Mouse (Mus musculus) limb, embryonic 12.5 days (tissue): ENCODE measurements around the gene Fam126a. TPM values are rescaled to one million over a fixed set of nuclear protein-coding genes. Genes with fewer than 3 reads are reported as not detected.
A peak's percentile ranks its signal among the peaks of the same experiment; 100 is the strongest.

ENCODE experiments used
- ATAC-seq: fragments of 200-750 bp; cut with Nextera tagmentation; 2 replicates; pipeline ENCODE4 v1.8.0; 2017; ENCODE audit warnings: low read depth, moderate TSS enrichment; ENCODE audit not compliant: insufficient number of reproducible peaks, insufficient read depth, low FRiP score, low TSS enrichment
- H3K27ac ChIP-seq: fragments of 300-500 bp; sonication (generic); 2 replicates; pipeline ENCODE4 v1.5.1; 2016; ENCODE audit warnings: mild to moderate bottlenecking, moderate library complexity
- H3K27me3 ChIP-seq: fragments of 300-500 bp; sonication (generic); 2 replicates; pipeline ENCODE4 v1.6.1; 2016; ENCODE audit warnings: mild to moderate bottlenecking, moderate library complexity
- H3K36me3 ChIP-seq: fragments of 300-500 bp; sonication (generic); 2 replicates; pipeline ENCODE4 v1.6.1; 2016; ENCODE audit warnings: mild to moderate bottlenecking, moderate library complexity
- H3K4me1 ChIP-seq: fragments of 300-500 bp; sonication (generic); replicated peaks from 2 replicates; pipeline ENCODE4 v1.6.1; 2016
- H3K4me2 ChIP-seq: fragments of 300-500 bp; sonication (generic); 2 replicates; pipeline ENCODE4 v1.6.1; 2016; ENCODE audit warnings: mild to moderate bottlenecking, moderate library complexity
- H3K4me3 ChIP-seq: fragments of 300-500 bp; sonication (generic); replicated peaks from 2 replicates; pipeline ENCODE4 v1.5.1; 2016; ENCODE audit warnings: mild to moderate bottlenecking
- H3K9ac ChIP-seq: fragments of 300-500 bp; sonication (generic); replicated peaks from 2 replicates; pipeline ENCODE4 v1.6.1; 2016; ENCODE audit warnings: mild to moderate bottlenecking, moderate library complexity
- H3K9me3 ChIP-seq: fragments of 300-500 bp; sonication (generic); 2 replicates; pipeline ENCODE4 v1.6.1; 2016; ENCODE audit warnings: mild to moderate bottlenecking, moderate library complexity
- WGBS: fragments of 180-500 bp; shearing (Covaris S2); methylation state at CpG from one replicate; pipeline ENCODE4 v1.1.7; 2016; 5-methylcytosine and 5-hydroxymethylcytosine counted together
- polyA plus RNA-seq: library from polyadenylated mRNA; unstranded; fragments of >200 nt; fragmentation: Nextera tagmentation; extraction: Ambion mirVana; gene quantifications from 2 replicates; pipeline ENCODE4 v1.2.1, GENCODE M21; 2016

The Fam126a gene
- polyA plus RNA-seq: 40.0 and 40.8 TPM in 2 replicates

GRCm38 (mm10) chr5:24030579-24030969 lies at the start of gene Fam126a:
Gene Fam126a, minus strand, starts transcription at chr5:24030690.
- ATAC-seq: peak; percentile 100
- WGBS: 0% methylated on average over 16 of the region's 16 CpGs
- Histone ChIP-seq H3K4me1 (peaks cover 8% of the 10 kb centered on the region; the same call in 1 of the 2 replicates), H3K27me3 (no peaks in the 10 kb centered on the region), H3K9me3 (no peaks in the 10 kb centered on the region), H3K4me3 (peak within 1 kb of the TSS; percentile 81), H3K4me2 (peak within 1 kb of the TSS; percentile 90), H3K9ac (peak within 1 kb of the TSS; percentile 91), H3K36me3 (no peaks in the 10 kb centered on the region), H3K27ac (peak within 1 kb of the TSS; percentile 75)

- Histone ChIP-seq H3K4me1 (0 out of 2 replicates have a peak, but pooled peaks cover 7% of the 10 kb centered on the region), H3K27me3 (no peaks in the 10 kb centered on the region), H3K9me3 (no peaks in the 10 kb centered on the region), H3K4me3 (no peak overlapping the region), H3K9ac (no peak overlapping the region), H3K4me2 (no peak overlapping the region), H3K27ac (no peak overlapping the region), H3K36me3 (no peaks in the 10 kb centered on the region)
- no peak for ATAC-seq
- WGBS: 90% methylated on average over 7 of the region's 7 CpGs
These were observed 48.1 kb upstream of the Fam126a start for GRCm38 (mm10) chr5:24078420-24079179.

DNA sequence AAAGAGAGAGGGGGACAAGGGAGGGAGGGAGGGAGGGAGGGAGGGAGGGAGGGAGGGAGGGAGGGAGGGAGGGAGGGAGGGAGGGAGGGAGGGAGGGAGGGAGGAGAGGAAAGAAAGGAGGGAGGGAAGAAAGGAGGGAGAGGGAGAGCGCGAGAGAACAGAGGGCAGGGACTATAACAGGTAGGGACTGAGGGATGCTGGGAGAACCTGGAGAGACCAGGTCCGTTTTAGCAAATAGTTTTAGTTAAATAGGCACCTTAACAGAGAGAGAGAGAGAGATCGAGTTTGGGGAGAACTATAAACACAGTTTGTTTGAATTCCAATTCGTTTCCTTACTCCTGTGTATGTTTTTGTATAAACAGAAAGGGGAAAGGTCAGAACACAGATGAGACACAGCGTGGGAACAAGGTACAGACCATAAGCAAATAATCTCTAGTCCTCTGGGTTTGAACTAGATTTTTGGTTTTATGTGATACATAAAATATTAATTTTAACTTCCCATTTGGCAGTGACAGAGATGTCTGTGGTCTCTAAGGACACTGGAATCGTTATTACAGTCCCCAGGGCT lies 47.3 kb upstream of the Fam126a start:
- 19% methylated on average over 7 of the region's 7 CpGs for WGBS
- ATAC-seq: no peak
- Histone ChIP-seq H3K4me2 (peak overlapping the region; percentile 50), H3K27ac (no peak overlapping the region), H3K27me3 (no peaks in the 10 kb centered on the region), H3K4me1 (0 out of 2 replicates have a peak, but pooled peaks cover 7% of the 10 kb centered on the region), H3K9ac (no peak overlapping the region), H3K4me3 (peak overlapping the region; percentile 28), H3K36me3 (no peaks in the 10 kb centered on the region), H3K9me3 (no peaks in the 10 kb centered on the region)

DNA sequence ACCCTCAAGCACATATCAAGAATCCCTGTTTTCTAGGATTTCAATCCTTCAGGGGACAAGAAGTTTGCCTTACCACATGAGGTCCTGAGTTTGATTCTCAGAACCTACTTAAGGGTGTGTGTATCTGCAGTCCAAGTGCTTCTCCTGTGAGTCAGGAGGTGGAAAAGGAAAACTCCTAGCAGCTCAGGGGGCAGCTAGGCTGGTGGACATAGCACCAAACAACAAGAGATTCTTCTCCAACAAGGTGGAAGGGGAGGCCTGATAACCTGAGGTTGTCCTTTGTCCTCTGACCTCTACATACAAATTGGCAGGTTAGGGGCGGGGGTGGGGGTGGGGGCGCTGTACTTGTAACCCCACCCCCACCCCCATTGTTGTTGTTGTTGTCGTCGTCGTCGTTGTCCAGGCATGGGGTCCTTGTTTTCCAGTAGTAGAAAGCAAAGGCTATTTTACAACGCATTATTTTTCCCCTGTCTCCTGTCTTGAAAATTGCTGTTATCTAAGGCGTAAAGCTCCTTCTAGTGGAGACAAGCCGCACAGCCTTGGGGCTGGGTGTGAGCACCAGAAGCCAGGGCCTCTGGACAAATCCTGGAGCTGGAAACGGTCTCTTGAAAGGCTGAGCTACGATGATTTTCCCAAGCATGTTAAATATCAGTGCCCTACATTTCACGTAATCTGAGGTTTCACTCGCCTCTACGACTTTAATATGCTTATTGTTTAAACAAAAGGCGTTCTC lies 46.7 kb upstream of the Fam126a start:
- Histone ChIP-seq H3K36me3 (no peaks in the 10 kb centered on the region), H3K27ac (0 out of 2 replicates have a peak overlapping the region, but pooled peaks have one; percentile 17), H3K4me2 (peak overlapping the region; percentile 50), H3K27me3 (no peaks in the 10 kb centered on the region), H3K4me1 (0 out of 2 replicates have a peak, but pooled peaks cover 7% of the 10 kb centered on the region), H3K4me3 (peak overlapping the region; percentile 28), H3K9ac (peak overlapping the region; percentile 47; the same call in 1 of the 2 replicates), H3K9me3 (no peaks in the 10 kb centered on the region)
- peak; percentile 37; the same call in 1 of the 2 replicates for ATAC-seq
- 2% methylated on average over 15 of the region's 15 CpGs for WGBS

DNA sequence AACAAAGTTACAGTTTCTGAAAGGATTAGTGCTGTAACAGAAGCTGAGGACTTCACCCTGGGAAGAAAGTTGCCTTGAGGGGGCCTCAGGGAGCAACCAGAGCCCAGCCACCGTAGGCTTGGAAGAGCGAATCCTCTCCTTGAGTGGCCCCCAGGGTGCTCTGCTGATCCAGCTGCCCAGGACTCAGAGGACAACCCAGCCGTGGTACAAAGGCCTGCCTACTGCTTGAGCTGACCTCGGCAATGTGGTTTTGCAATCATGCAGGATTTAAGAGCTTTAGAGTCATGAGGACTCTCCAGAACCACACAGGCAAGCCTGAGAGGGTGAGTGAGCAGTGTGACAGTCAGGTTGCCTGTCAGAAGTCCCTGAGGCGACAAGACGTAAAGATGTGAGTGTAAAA lies 41.5 kb upstream of the Fam126a start:
- Histone ChIP-seq H3K4me1 (0 out of 2 replicates have a peak, but pooled peaks cover 5% of the 10 kb centered on the region), H3K4me2 (no peak overlapping the region), H3K27me3 (no peaks in the 10 kb centered on the region), H3K36me3 (no peaks in the 10 kb centered on the region), H3K27ac (no peak overlapping the region), H3K9ac (no peak overlapping the region), H3K4me3 (no peak overlapping the region), H3K9me3 (no peaks in the 10 kb centered on the region)
- ATAC-seq: no peak
- WGBS: 69% methylated on average over 6 of the region's 6 CpGs

GRCm38 (mm10) chr5:24068955-24069354 lies 38.5 kb upstream of the Fam126a start:
- H3K9ac ChIP-seq: no peak overlapping the region
- ATAC-seq: no peak
- H3K27ac ChIP-seq: no peak overlapping the region
- no peaks in the 10 kb centered on the region for H3K4me1 ChIP-seq
- no peak overlapping the region for H3K4me3 ChIP-seq
- H3K27me3 ChIP-seq: no peaks in the 10 kb centered on the region
- no peaks in the 10 kb centered on the region for H3K9me3 ChIP-seq
- no peaks in the 10 kb centered on the region for H3K36me3 ChIP-seq
- no peak overlapping the region for H3K4me2 ChIP-seq
- 86% methylated on average over 6 of the region's 6 CpGs for WGBS

DNA sequence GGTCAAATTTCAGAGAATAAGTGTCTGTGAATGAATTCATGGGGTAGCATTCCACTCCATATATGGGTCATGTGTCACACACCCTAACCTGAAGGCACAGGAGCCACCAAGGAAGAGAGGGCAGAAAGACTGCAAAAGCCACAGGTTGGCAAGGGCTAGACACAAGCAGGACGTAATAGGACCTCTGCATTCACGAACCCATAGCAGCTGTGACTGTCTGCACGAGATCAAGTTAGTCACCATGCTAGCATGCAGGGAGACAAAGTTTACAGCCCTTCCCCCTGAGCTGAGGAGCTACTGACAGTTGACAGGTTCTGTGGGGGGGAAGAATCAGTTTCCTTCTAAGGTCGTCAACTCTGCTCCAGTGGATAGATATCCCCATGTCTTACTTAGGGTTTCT lies 33.1 kb upstream of the Fam126a start:
- Histone ChIP-seq H3K9me3 (no peaks in the 10 kb centered on the region), H3K4me1 (no peaks in the 10 kb centered on the region), H3K4me2 (no peak overlapping the region), H3K36me3 (no peaks in the 10 kb centered on the region), H3K4me3 (no peak overlapping the region), H3K27ac (no peak overlapping the region), H3K9ac (no peak overlapping the region), H3K27me3 (no peaks in the 10 kb centered on the region)
- ATAC-seq: no peak
- 72% methylated on average over 4 of the region's 4 CpGs for WGBS

GRCm38 (mm10) chr5:24063034-24063433 lies 32.5 kb upstream of the Fam126a start:
- Histone ChIP-seq H3K9me3 (no peaks in the 10 kb centered on the region), H3K9ac (no peak overlapping the region), H3K27me3 (no peaks in the 10 kb centered on the region), H3K36me3 (no peaks in the 10 kb centered on the region), H3K27ac (no peak overlapping the region), H3K4me2 (no peak overlapping the region), H3K4me3 (no peak overlapping the region), H3K4me1 (no peaks in the 10 kb centered on the region)
- ATAC-seq: no peak
- WGBS: 79% methylated on average over 6 of the region's 6 CpGs

DNA sequence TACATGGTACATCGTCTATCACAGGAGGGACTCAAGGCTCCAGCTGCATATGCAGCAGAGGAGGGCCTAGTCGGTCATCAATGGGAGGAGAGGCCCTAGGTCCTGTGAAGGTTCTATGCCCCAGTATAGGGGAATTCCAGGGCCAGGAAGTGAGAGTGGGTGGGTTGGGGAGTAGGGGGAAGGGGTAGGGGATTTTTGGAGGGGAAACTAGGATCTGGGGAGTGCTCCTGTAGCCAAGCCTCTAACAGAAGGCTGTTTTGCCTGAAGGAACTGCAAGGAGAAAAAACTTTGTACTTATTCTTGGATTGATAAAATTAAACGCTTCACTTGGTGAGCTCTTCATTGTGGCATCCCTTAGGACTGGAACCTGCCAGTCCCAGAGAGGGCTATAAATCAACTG lies 30.5 kb upstream of the Fam126a start:
- Histone ChIP-seq H3K4me1 (no peaks in the 10 kb centered on the region), H3K9ac (no peak overlapping the region), H3K36me3 (no peaks in the 10 kb centered on the region), H3K4me3 (no peak overlapping the region), H3K4me2 (no peak overlapping the region), H3K27me3 (no peaks in the 10 kb centered on the region), H3K27ac (no peak overlapping the region), H3K9me3 (no peaks in the 10 kb centered on the region)
- 55% methylated on average over 3 of the region's 3 CpGs for WGBS
- no peak for ATAC-seq

- Histone ChIP-seq H3K4me2 (no peak overlapping the region), H3K27ac (no peak overlapping the region), H3K9ac (no peak overlapping the region), H3K36me3 (no peaks in the 10 kb centered on the region), H3K4me3 (no peak overlapping the region), H3K9me3 (peaks cover 3% of the 10 kb centered on the region; the same call in 1 of the 2 replicates), H3K27me3 (no peaks in the 10 kb centered on the region), H3K4me1 (no peaks in the 10 kb centered on the region)
- no peak for ATAC-seq
- whole genome bisulfite sequencing: 71% methylated on average over 3 of the region's 3 CpGs
These were observed 27.1 kb upstream of the Fam126a start for GRCm38 (mm10) chr5:24057592-24057991.

GRCm38 (mm10) chr5:24056865-24057264 lies 26.4 kb upstream of the Fam126a start:
- H3K9me3 ChIP-seq: peaks cover 3% of the 10 kb centered on the region; the same call in 1 of the 2 replicates
- no peak overlapping the region for H3K4me2 ChIP-seq
- no peak overlapping the region for H3K4me3 ChIP-seq
- ATAC-seq: no peak
- no peak overlapping the region for H3K27ac ChIP-seq
- no peak overlapping the region for H3K9ac ChIP-seq
- no peaks in the 10 kb centered on the region for H3K27me3 ChIP-seq
- 82% methylated on average over 2 of the region's 2 CpGs for WGBS
- no peaks in the 10 kb centered on the region for H3K4me1 ChIP-seq
- no peaks in the 10 kb centered on the region for H3K36me3 ChIP-seq
